22 mouse cellular contexts compared by ENCODE assay signal in the genomic region with DNA sequence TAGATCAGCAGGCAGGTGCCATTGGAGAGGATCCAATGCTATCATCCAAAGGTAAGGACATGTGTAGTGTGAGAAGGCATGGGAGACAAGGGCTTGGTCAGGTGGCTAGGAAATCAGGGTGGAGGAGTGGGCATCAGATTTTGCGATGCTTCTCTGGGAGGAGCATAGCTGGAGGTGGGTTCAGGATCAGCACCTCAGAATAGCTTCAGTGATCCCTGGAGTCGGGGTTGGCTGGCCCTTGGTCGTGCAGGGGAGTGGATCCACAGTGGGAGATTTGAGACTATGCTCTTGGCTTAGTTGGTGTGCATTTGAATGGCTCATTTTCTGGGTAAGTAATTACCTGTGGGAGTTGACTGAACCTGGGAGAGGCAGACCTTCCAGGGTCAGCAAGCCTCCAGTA. TPM values are rescaled to one million over a fixed set of nuclear protein-coding genes. Genes with fewer than 3 reads are reported as not detected.
DNase-seq lines count a peak whose midpoint lies in the region; ATAC-seq and TF ChIP-seq lines count a peak whose summit lies in the region.
"Had no signal": no experiment of that assay in that cellular context is flagged by ENCODE, and none has a peak within 500 bp of the region (broad histone marks: within the 10 kb centered on the region; RNA-seq: fewer than 3 reads in every experiment).

No protein-coding gene starts in this region.

- TF ChIP-seq POLR2A in kidney, adult 2 months (IDR thresholded peaks at IDR 0.05; ENCODE audit: low read depth, low read length) = no peak

- no peak overlapping the region for H3K9ac ChIP-seq in kidney, embryonic 15.5 days
- H3K9ac ChIP-seq in kidney, postnatal 0 days (ENCODE audit: low read depth, low read length) = no peak overlapping the region
- H3K9ac ChIP-seq: embryonic facial prominence, embryonic 12.5 days; forebrain, embryonic 13.5 days; forebrain, embryonic 15.5 days had no signal

- H3K27ac ChIP-seq in kidney, embryonic 15.5 days = no peak overlapping the region
- H3K27ac ChIP-seq in kidney, adult 2 months (ENCODE audit: insufficient read depth, low read depth, low read length) = no peak overlapping the region
- no peak overlapping the region for H3K27ac ChIP-seq in kidney, postnatal 0 days
- H3K27ac ChIP-seq: embryonic facial prominence, embryonic 10.5 days; embryonic facial prominence, embryonic 12.5 days; forebrain, embryonic 13.5 days; forebrain, embryonic 15.5 days had no signal

- H3K4me2 ChIP-seq in kidney, embryonic 15.5 days = no peak overlapping the region
- H3K4me2 ChIP-seq in kidney, postnatal 0 days (ENCODE audit: low read length) = no peak overlapping the region
- H3K4me2 ChIP-seq: embryonic facial prominence, embryonic 12.5 days; forebrain, embryonic 13.5 days; forebrain, embryonic 15.5 days had no signal

- peaks cover 11% of the 10 kb centered on the region for H3K4me1 ChIP-seq in kidney, embryonic 15.5 days
- peaks cover 3% of the 10 kb centered on the region; the same call in 1 of the 2 replicates for H3K4me1 ChIP-seq in kidney, adult 2 months (ENCODE audit: control insufficient read depth, insufficient read depth, low read length)
- no peaks in the 10 kb centered on the region for H3K4me1 ChIP-seq in kidney, postnatal 0 days (replicated peaks; ENCODE audit: insufficient read depth, low read length)
- H3K4me1 ChIP-seq: embryonic facial prominence, embryonic 10.5 days; embryonic facial prominence, embryonic 12.5 days; forebrain, embryonic 13.5 days; forebrain, embryonic 15.5 days had no signal

- WGBS in kidney, embryonic 15.5 days = 55% methylated on average over 3 of the region's 3 CpGs
- 53% methylated on average over 3 of the region's 3 CpGs for WGBS in kidney, adult 2 months
- 43% methylated on average over 3 of the region's 3 CpGs for whole genome bisulfite sequencing in kidney, postnatal 0 days

- intact Hi-C loops in heart, postnatal 25 days (cut with DNase I) = no loop called here

- ATAC-seq in kidney, embryonic 15.5 days (replicated peaks; ENCODE audit: low FRiP score) = peak; percentile 66
- no peak for ATAC-seq in kidney, postnatal 0 days (replicated peaks; ENCODE audit: low FRiP score, low read depth)
- ATAC-seq: activated CD4-positive, CD25-positive, alpha-beta regulatory T cell, adult 4 months; CD4-positive, CD25-positive, alpha-beta regulatory T cell, adult 4 months; forebrain, embryonic 13.5 days; forebrain, embryonic 15.5 days; Patski had no signal

- DNase-seq in heart, adult 11 months = peak; percentile 84
- DNase-seq in heart, postnatal 25 days (ENCODE audit: low spot score) = no peak
- no peak for DNase-seq in kidney, adult 2 months
- DNase-seq in kidney, postnatal 0 days (ENCODE audit: low spot score) = peak; percentile 22
- DNase-seq in kidney, postnatal 4 days = no peak
- DNase-seq: adrenal gland, adult 8-10 months; adrenal gland, postnatal 36 days; B cell, adult 2 months; cerebellum, adult 11-12 months; cerebellum, adult 2 months; cerebellum, adult 9-10 months; cerebellum, postnatal 10 days; cerebellum, postnatal 25 days had no signal

- H3K9me3 ChIP-seq in kidney, embryonic 15.5 days (replicated peaks) = no peaks in the 10 kb centered on the region
- H3K9me3 ChIP-seq in kidney, postnatal 0 days (replicated peaks; ENCODE audit: low read length) = no peaks in the 10 kb centered on the region
- H3K9me3 ChIP-seq: embryonic facial prominence, embryonic 10.5 days; embryonic facial prominence, embryonic 12.5 days; forebrain, embryonic 13.5 days; forebrain, embryonic 15.5 days; G1E had no signal

- no peaks in the 10 kb centered on the region for H3K27me3 ChIP-seq in kidney, embryonic 15.5 days
- no peaks in the 10 kb centered on the region for H3K27me3 ChIP-seq in kidney, adult 2 months (replicated peaks; ENCODE audit: control insufficient read depth, insufficient read depth, low read length)
- H3K27me3 ChIP-seq in kidney, postnatal 0 days (ENCODE audit: insufficient read depth, low read length) = no peaks in the 10 kb centered on the region
- H3K27me3 ChIP-seq: embryonic facial prominence, embryonic 12.5 days; forebrain, embryonic 13.5 days; forebrain, embryonic 15.5 days; Patski had no signal

- H3K36me3 ChIP-seq in kidney, embryonic 15.5 days = no peaks in the 10 kb centered on the region
- no peaks in the 10 kb centered on the region for H3K36me3 ChIP-seq in kidney, adult 2 months (ENCODE audit: control insufficient read depth, insufficient read depth, low read length)
- no peaks in the 10 kb centered on the region for H3K36me3 ChIP-seq in kidney, postnatal 0 days (ENCODE audit: insufficient read depth, low read length)
- H3K36me3 ChIP-seq: embryonic facial prominence, embryonic 10.5 days; embryonic facial prominence, embryonic 12.5 days; forebrain, embryonic 15.5 days; G1E had no signal

- H3K4me3 ChIP-seq in kidney, embryonic 15.5 days (replicated peaks) = no peak overlapping the region
- no peak overlapping the region for H3K4me3 ChIP-seq in kidney, adult 2 months (ENCODE audit: insufficient read depth, low read depth, low read length)
- no peak overlapping the region for H3K4me3 ChIP-seq in kidney, postnatal 0 days (replicated peaks; ENCODE audit: low read depth, low read length)
- H3K4me3 ChIP-seq: embryonic facial prominence, embryonic 10.5 days; embryonic facial prominence, embryonic 12.5 days; forebrain, embryonic 13.5 days; forebrain, embryonic 15.5 days had no signal

- TF ChIP-seq CTCF in kidney, adult 2 months (conservative IDR thresholded peaks at IDR 0.05; ENCODE audit: insufficient read depth, insufficient read length, low read depth, low read length) = no peak
- no peak for TF ChIP-seq CTCF in kidney, postnatal 0 days (IDR thresholded peaks at IDR 0.05; ENCODE audit: low read depth)

RNA-seq across cellular contexts. Expression of gene Il1r2, which starts 59.7 kb away (rescaled TPM):
- not detected for total RNA-seq in heart, postnatal 25 days (2021)
- polyA plus RNA-seq in kidney, embryonic 15.5 days (2015; fragmentation: Nextera tagmentation; extraction: Ambion mirVana) = 0.50 and 0.74 TPM in 2 replicates
- 0.12 and 0.38 TPM in 2 replicates for polyA plus RNA-seq in kidney, adult 2 months (2012; rRNA removed)
- 0.99 and 1.6 TPM in 2 replicates for polyA plus RNA-seq in kidney, postnatal 0 days (2015; fragmentation: Nextera tagmentation; extraction: Ambion mirVana)
- polyA plus RNA-seq: G1E had no signal

Comparison
In these comparisons a context has a peak if more than half of its experiments do, and no peak if none do; other contexts are left out.
1. DNase-seq: peak in heart, adult 11 months (single experiment) and kidney, postnatal 0 days (single experiment); none in heart, postnatal 25 days (single experiment), kidney, adult 2 months (single experiment) and kidney, postnatal 4 days (0 of 2).